Mouse (Mus musculus): ENCODE results near the gene Gstm3. TPM values are rescaled to one million over a fixed set of nuclear protein-coding genes. Genes with fewer than 3 reads are reported as not detected.

Gene Gstm3
- polyA plus RNA-seq, 2 experiments, result not detected

DNA sequence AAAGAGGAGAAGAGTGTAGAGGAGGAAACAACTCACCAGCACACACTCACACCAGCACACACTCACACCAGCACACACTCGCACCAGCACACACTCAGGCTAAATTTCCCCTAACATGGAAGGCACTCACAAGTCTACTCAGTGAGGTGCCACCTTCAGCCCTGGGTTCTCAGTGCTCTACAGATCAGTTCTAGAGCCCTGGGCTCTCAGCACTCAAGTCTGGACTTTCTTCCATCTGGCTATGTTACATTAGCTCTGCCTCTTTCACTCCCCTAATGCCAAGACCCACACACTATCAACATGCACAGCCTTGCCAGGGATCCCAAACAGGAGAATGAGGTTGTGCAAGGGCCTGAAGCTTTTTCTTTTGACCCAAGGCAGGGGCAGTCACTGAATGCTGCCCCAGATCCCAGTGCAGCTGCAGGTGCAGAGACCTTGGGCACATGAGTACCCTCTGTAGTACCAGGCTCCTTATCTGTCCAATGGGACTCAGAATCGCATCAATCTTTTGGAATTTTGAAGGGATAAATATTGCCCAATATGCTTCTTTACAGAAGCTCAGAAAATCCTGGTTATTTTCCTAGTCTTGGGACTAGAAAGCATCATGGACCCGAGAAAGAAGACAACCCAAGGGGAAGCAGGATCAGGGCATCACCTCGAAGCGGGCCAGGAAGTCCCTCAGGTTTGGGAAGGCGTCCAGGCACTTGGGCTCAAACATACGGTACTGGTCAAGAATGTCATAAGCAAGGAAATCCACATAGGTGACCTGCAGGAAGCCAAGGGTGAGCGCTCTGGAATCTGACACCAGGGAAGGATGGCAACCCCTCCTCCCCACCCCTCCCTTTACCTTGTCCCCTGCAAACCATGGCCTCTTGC lies 45.3 kb upstream of the Gstm3 start:
- no peak overlapping the region for H3K4me3 ChIP-seq (replicated peaks; ENCODE audit: low read length)
- ATAC-seq (ENCODE audit: low FRiP score, low read depth), result no peak
- no peaks in the 10 kb centered on the region for H3K27me3 ChIP-seq (ENCODE audit: control insufficient read depth, insufficient read depth, low read length)
- H3K4me2 ChIP-seq (replicated peaks; ENCODE audit: low read depth, low read length, severe bottlenecking), result no peak overlapping the region
- H3K9me3 ChIP-seq (ENCODE audit: control insufficient read depth, low read length), result no peaks in the 10 kb centered on the region
- DNase-seq (ENCODE audit: low spot score), result no peak
- H3K9ac ChIP-seq (ENCODE audit: low read depth, low read length, severe bottlenecking), result no peak overlapping the region
- no peak overlapping the region for H3K27ac ChIP-seq (replicated peaks; ENCODE audit: low read depth, low read length)
- no peaks in the 10 kb centered on the region for H3K36me3 ChIP-seq (ENCODE audit: control insufficient read depth, insufficient read depth, low read length)
- no peak for TF ChIP-seq POLR2A (IDR thresholded peaks at IDR 0.05; ENCODE audit: borderline replicate concordance, extremely low read depth, insufficient read depth, insufficient read length)
- WGBS, result 76% methylated on average over 7 of the region's 8 CpGs
- no peaks in the 10 kb centered on the region for H3K4me1 ChIP-seq (ENCODE audit: control insufficient read depth, insufficient read depth, low read length)

- Histone ChIP-seq H3K9ac (ENCODE audit: low read depth, low read length, severe bottlenecking) (no peak overlapping the region), H3K4me2 (replicated peaks; ENCODE audit: low read depth, low read length, severe bottlenecking) (no peak overlapping the region), H3K4me3 (replicated peaks; ENCODE audit: low read length) (no peak overlapping the region), H3K4me1 (ENCODE audit: control insufficient read depth, insufficient read depth, low read length) (no peaks in the 10 kb centered on the region), H3K27me3 (ENCODE audit: control insufficient read depth, insufficient read depth, low read length) (no peaks in the 10 kb centered on the region), H3K27ac (replicated peaks; ENCODE audit: low read depth, low read length) (no peak overlapping the region), H3K9me3 (ENCODE audit: control insufficient read depth, low read length) (no peaks in the 10 kb centered on the region), H3K36me3 (ENCODE audit: control insufficient read depth, insufficient read depth, low read length) (no peaks in the 10 kb centered on the region)
- no peak for DNase-seq (ENCODE audit: low spot score)
- 86% methylated on average over 4 of the region's 4 CpGs for WGBS
- no peak for TF ChIP-seq POLR2A (IDR thresholded peaks at IDR 0.05; ENCODE audit: borderline replicate concordance, extremely low read depth, insufficient read depth, insufficient read length)
- ATAC-seq (ENCODE audit: low FRiP score, low read depth), result no peak
Observed at GRCm38 (mm10) chr3:108013331-108013871, 44.3 kb upstream of the Gstm3 start.

DNA sequence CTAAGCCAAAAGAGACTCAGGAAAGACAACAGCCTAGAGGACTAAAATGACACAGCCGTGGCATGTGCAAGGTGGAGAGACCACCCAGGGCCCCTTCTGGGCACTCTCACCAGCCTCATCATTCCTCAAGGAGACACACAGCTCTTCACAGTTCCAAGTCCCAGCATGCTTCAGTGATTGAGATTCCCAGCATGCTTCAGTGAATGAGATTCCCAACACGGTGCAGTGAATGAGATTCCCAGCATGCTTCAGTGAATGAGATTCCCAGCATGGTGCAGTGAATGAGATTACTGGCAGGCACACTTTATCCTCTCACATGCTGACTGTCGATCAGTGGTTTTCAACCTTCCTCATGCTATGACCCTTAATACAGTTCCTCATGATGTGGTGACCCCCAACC lies 42.5 kb upstream of the Gstm3 start:
- no peak for ATAC-seq (ENCODE audit: low FRiP score, low read depth)
- 69% methylated on average over 3 of the region's 3 CpGs for WGBS

GRCm38 (mm10) chr3:108010286-108010685 lies 41.2 kb upstream of the Gstm3 start:
- Histone ChIP-seq H3K27me3 (ENCODE audit: control insufficient read depth, insufficient read depth, low read length) (no peaks in the 10 kb centered on the region), H3K36me3 (ENCODE audit: control insufficient read depth, insufficient read depth, low read length) (no peaks in the 10 kb centered on the region), H3K4me1 (ENCODE audit: control insufficient read depth, insufficient read depth, low read length) (no peaks in the 10 kb centered on the region), H3K9me3 (ENCODE audit: control insufficient read depth, low read length) (no peaks in the 10 kb centered on the region), H3K4me2 (replicated peaks; ENCODE audit: low read depth, low read length, severe bottlenecking) (no peak overlapping the region), H3K27ac (replicated peaks; ENCODE audit: low read depth, low read length) (no peak overlapping the region), H3K4me3 (replicated peaks; ENCODE audit: low read length) (no peak overlapping the region), H3K9ac (ENCODE audit: low read depth, low read length, severe bottlenecking) (no peak overlapping the region)
- ATAC-seq (ENCODE audit: low FRiP score, low read depth) (no peak), DNase-seq (ENCODE audit: low spot score) (no peak)
- WGBS, result 59% methylated on average over 2 of the region's 2 CpGs
- TF ChIP-seq POLR2A (IDR thresholded peaks at IDR 0.05; ENCODE audit: borderline replicate concordance, extremely low read depth, insufficient read depth, insufficient read length), result no peak

More for the DNA sequence above, 42.5 kb upstream of the Gstm3 start:
- no peak overlapping the region for H3K27ac ChIP-seq (replicated peaks; ENCODE audit: low read depth, low read length)
- H3K4me1 ChIP-seq (ENCODE audit: control insufficient read depth, insufficient read depth, low read length), result no peaks in the 10 kb centered on the region
- no peak for DNase-seq (ENCODE audit: low spot score)
- no peak for TF ChIP-seq POLR2A (IDR thresholded peaks at IDR 0.05; ENCODE audit: borderline replicate concordance, extremely low read depth, insufficient read depth, insufficient read length)
- H3K9ac ChIP-seq (ENCODE audit: low read depth, low read length, severe bottlenecking), result no peak overlapping the region
- no peaks in the 10 kb centered on the region for H3K36me3 ChIP-seq (ENCODE audit: control insufficient read depth, insufficient read depth, low read length)
- no peak overlapping the region for H3K4me2 ChIP-seq (replicated peaks; ENCODE audit: low read depth, low read length, severe bottlenecking)
- H3K27me3 ChIP-seq (ENCODE audit: control insufficient read depth, insufficient read depth, low read length), result no peaks in the 10 kb centered on the region
- no peaks in the 10 kb centered on the region for H3K9me3 ChIP-seq (ENCODE audit: control insufficient read depth, low read length)
- H3K4me3 ChIP-seq (replicated peaks; ENCODE audit: low read length), result no peak overlapping the region

- 82% methylated on average over 8 of the region's 8 CpGs for WGBS
- no peaks in the 10 kb centered on the region for H3K27me3 ChIP-seq (ENCODE audit: control insufficient read depth, insufficient read depth, low read length)
- H3K9ac ChIP-seq (ENCODE audit: low read depth, low read length, severe bottlenecking), result no peak overlapping the region
- H3K9me3 ChIP-seq (ENCODE audit: control insufficient read depth, low read length), result no peaks in the 10 kb centered on the region
- H3K27ac ChIP-seq (replicated peaks; ENCODE audit: low read depth, low read length), result no peak overlapping the region
- H3K4me1 ChIP-seq (ENCODE audit: control insufficient read depth, insufficient read depth, low read length), result no peaks in the 10 kb centered on the region
- DNase-seq (ENCODE audit: low spot score) (no peak), ATAC-seq (ENCODE audit: low FRiP score, low read depth) (no peak)
- no peak for TF ChIP-seq POLR2A (IDR thresholded peaks at IDR 0.05; ENCODE audit: borderline replicate concordance, extremely low read depth, insufficient read depth, insufficient read length)
- H3K4me3 ChIP-seq (replicated peaks; ENCODE audit: low read length), result no peak overlapping the region
- H3K36me3 ChIP-seq (ENCODE audit: control insufficient read depth, insufficient read depth, low read length), result no peaks in the 10 kb centered on the region
- no peak overlapping the region for H3K4me2 ChIP-seq (replicated peaks; ENCODE audit: low read depth, low read length, severe bottlenecking)
Observed at GRCm38 (mm10) chr3:108002021-108002420, 32.9 kb upstream of the Gstm3 start.
